Comparison of ENCODE assay signal across 7 mouse cellular contexts in genomic region chr10:41295145-41295544, GRCm38 (mm10). TPM values are rescaled to one million over a fixed set of nuclear protein-coding genes. Genes with fewer than 3 reads are reported as not detected.
DNase-seq lines count a peak whose midpoint lies in the region; ATAC-seq lines count a peak whose summit lies in the region.

No protein-coding gene starts in this region.

- peak; percentile 22 for DNase-seq in liver
- DNase-seq in liver, embryonic 11.5 days (ENCODE audit: low spot score): no peak
- peak; percentile 44 for DNase-seq in embryo, embryonic 10.5 days (ENCODE audit: low spot score)
- DNase-seq in lung, postnatal 10 days: peak; percentile 33
- DNase-seq in retina, postnatal 1 day: peak; percentile 71
- no peak for DNase-seq in spleen, postnatal 36 days (ENCODE audit: low spot score in 2 of 2)
- no peak for DNase-seq in left cerebral cortex, postnatal 36 days (ENCODE audit: low spot score in 2 of 2)

- 52% methylated on average over 7 of the region's 7 CpGs for WGBS in liver, embryonic 11.5 days

- no peak for ATAC-seq in liver, embryonic 11.5 days (replicated peaks; ENCODE audit: low FRiP score)

- no peaks in the 10 kb centered on the region for H3K9me3 ChIP-seq in liver, embryonic 11.5 days (ENCODE audit: control insufficient read depth, low read length)

- H3K4me3 ChIP-seq in liver, embryonic 11.5 days (ENCODE audit: low read depth, low read length): no peak overlapping the region

- no peak overlapping the region for H3K27ac ChIP-seq in liver, embryonic 11.5 days (ENCODE audit: low read depth, low read length)

- intact Hi-C loops in left cerebral cortex, postnatal 36 days (cut with DNase I): no loop called here

- no peak overlapping the region for H3K4me2 ChIP-seq in liver, embryonic 11.5 days

- H3K9ac ChIP-seq in liver, embryonic 11.5 days (ENCODE audit: low read depth, low read length): no peak overlapping the region

- H3K36me3 ChIP-seq in liver, embryonic 11.5 days (ENCODE audit: control insufficient read depth, insufficient read depth, low read length): no peaks in the 10 kb centered on the region

- no peaks in the 10 kb centered on the region for H3K27me3 ChIP-seq in liver, embryonic 11.5 days (replicated peaks; ENCODE audit: control insufficient read depth, insufficient read depth, low read length)

- peaks cover 15% of the 10 kb centered on the region for H3K4me1 ChIP-seq in liver, embryonic 11.5 days (replicated peaks; ENCODE audit: control insufficient read depth, insufficient read depth, low read length)

RNA-seq across cellular contexts. Expression of gene Fig4, which starts 7.9 kb away (rescaled TPM):
- 19.2 and 20.8 TPM in 2 replicates for polyA plus RNA-seq in liver, embryonic 11.5 days (2014; fragmentation: Nextera tagmentation; extraction: Ambion mirVana)
- 10 to 100 TPM; 25.3 to 26.6 TPM for total RNA-seq in left cerebral cortex, postnatal 36 days (2021)

RNA-seq across cellular contexts. Expression of gene Ak9, which starts 8.6 kb away (rescaled TPM):
- polyA plus RNA-seq in liver, embryonic 11.5 days (2014; fragmentation: Nextera tagmentation; extraction: Ambion mirVana): not detected in 2 replicates
- under 1 TPM; 0.05 TPM for total RNA-seq in left cerebral cortex, postnatal 36 days (2021)

Comparison
In these comparisons a context has a peak if more than half of its experiments do, and no peak if none do; other contexts are left out.
1. DNase-seq: peak in liver (single experiment), embryo, embryonic 10.5 days (single experiment), lung, postnatal 10 days (single experiment) and retina, postnatal 1 day (single experiment); none in liver, embryonic 11.5 days (single experiment), spleen, postnatal 36 days (0 of 2) and left cerebral cortex, postnatal 36 days (0 of 2).